Mouse (Mus musculus): ENCODE data around the gene Ptgis. TPM values are rescaled to one million over a fixed set of nuclear protein-coding genes. Genes with fewer than 3 reads are reported as not detected.

The Ptgis gene
- total RNA-seq, 1 experiment from 2014 or later, result 24.9 TPM

DNA sequence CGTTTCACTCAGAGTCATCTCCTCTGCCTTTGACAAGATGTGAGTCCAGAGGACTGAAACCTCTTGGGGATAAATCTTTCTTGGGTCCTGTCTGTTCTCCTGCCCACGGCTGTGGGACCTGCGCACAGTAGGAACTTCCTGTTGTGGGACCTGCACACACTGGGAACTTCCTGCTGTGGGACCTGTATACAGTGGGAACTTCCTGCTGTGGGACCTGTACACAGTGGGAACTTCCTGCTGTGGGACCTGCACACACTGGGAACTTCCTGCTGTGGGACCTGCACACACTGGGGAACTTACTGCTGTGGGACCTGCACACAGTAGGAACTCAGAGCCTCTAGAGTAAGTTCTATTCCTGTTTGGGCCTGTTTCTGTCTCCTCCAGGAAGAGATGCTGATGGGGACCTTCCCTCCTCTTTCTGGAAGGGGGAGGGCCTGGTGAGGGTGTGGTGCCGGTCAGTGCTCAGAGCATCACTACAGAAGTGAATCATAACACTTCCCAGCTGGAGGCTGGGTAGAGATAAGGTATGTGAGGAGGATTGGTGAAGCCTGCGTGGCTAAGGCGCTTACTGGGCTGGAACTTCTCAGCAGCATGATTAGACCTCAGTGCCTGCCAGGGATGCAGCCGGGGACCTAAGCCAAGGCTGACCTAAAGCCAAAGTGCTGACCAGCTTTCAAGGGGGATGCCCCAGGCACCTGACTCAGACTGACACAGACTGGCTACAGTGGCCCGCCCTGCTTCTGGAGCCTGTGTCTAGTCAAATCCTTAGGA lies 22.8 kb upstream of the Ptgis start:
- no peak for DNase-seq

DNA sequence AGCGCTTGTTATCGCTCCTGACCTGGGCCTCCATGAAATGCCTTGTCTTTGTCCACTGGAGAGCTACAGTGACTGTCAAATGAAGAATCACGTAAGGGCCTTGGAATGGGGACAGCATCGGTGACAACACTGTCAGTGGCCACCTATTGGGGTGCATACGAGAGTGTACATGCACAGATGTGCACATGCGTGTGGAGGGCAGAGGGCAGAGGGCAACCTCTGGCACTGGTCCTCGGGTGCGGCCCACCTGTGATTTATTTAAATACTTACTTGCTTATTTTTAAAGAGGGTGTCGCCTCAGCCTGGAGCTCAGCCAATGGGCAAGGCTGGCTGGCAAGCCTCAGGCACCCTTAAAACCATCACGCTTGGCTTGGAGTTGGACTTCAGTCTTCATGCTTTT lies 22.0 kb upstream of the Ptgis start:
- no peak for DNase-seq

DNA sequence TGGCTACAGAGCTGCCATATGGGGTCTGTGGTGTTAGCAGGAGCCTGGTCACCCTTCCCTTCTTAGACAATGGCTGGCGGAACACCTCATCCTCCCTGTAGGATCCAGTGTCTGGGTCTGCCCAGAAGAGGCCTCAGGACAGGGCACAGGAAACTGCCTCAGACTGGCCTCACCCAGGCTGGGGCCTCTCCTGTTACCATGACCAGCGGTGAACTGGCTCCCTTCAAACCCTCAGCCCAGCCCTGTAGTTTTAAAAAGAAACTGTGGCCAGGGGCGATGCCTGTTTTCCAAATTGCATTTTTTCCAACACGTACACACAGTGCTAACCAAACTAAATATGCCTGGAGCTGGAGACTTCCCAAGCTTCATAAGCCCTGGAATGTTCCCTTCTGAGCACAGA lies 20.7 kb upstream of the Ptgis start:
- DNase-seq, result no peak

DNA sequence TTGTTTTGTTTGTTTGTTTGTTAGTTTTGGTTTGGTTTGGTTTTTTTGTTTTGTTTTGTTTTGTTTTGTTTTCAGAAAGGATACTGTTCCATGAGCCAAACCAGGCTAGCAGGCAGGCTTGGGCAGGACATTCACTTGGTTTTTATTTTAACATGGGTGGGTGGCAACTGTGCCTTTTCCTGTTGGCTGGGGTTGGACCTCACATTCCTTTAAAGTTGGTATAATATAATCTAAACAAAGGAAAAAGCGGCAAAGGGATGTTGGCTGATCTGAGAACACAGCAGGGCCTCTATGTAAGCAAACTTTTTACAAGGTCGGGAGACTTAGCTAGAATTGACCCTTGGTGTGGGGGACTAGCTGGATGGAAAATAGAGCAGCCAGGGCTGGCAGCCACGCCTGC lies 17.4 kb upstream of the Ptgis start:
- DNase-seq, result no peak

DNA sequence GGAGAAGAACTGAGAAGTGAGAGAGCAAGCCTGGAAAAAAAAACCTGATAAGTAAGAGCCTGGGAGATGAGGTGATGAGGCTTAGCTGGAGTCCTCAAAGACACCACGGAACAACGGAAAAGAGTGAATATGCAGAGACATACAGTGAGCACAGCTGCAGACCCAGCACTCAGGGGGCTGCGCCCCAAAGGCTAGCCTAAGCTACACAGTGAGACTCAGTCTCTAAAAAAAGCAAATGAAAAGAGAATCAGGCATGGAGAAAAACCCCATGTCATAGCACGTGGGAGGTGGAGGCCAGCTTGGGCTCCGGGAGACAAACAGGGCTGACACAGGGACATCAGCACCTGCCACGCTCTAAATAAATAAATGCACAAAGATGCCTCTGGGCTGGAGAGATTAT lies 14.4 kb upstream of the Ptgis start:
- no peak for DNase-seq

DNA sequence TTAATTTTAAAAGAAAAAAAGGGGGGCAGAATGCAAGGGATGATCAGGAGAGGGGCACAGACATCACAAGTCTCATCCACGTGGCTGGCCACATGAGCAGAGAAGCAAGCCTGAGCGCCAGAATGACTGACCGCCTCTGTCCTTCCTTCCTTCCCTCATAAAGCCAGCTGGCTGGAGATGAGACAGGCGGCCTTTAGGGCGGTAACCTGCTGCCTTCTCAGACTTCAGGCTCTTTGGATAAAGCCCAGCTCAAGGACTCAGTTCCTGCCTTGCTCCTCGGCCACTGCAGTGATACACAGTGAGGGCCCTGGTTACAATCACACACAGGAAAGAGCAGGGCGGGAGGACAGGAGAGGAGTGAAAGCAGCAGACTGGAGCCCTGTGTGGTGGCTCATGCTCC lies 13.8 kb upstream of the Ptgis start:
- peak; percentile 74 for DNase-seq

DNA sequence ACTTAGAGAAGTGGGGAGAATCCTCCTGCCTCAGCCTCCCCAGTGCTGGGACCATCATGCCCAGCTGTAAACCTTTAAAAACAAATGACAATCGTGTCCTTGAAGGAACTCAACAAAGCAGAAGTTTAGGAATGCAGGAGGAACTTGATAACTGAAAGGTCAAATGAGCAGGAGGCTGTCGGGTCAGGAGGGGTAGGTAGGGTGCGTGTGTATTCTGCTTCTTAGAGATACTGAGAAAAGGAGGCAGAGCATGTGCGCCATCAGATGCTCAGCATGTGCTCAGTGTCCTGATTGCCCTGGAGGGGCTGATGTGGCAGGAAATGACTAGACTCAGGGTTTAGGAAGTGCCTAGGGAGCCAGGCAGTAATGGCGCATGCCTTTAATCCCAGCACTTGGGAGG lies 13.1 kb upstream of the Ptgis start:
- DNase-seq, result no peak

DNA sequence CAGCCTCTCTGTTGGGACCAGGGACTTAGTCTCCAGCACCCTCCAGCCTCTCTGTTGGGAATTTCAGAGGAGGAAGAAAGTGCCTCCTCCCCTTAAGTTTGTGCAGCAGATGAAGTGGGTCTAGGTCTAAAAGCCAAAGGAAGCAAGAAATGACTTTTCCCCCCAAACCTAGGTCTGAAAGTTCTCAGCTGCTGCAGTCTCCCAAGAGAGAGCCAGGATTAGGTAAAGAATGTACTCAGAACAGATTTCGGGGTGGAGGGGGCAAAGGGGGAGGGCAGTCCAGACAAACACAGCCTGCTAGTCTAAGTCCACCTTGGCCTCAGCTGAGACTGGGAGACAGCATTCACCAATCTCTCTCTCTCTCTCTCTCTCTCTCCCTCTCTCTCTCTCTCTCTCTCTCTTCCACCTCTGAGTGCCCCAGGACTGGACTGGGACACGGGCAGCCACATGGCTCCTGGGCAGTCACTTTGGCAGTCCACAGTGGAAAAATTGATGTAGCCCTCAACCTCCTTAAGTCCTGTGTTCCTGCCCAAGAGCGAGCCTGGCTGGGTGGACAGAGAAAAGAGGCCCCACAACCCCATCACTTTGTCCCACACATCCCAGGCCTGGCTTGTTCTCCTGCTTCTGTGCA lies 11.8 kb upstream of the Ptgis start:
- DNase-seq, result no peak

DNA sequence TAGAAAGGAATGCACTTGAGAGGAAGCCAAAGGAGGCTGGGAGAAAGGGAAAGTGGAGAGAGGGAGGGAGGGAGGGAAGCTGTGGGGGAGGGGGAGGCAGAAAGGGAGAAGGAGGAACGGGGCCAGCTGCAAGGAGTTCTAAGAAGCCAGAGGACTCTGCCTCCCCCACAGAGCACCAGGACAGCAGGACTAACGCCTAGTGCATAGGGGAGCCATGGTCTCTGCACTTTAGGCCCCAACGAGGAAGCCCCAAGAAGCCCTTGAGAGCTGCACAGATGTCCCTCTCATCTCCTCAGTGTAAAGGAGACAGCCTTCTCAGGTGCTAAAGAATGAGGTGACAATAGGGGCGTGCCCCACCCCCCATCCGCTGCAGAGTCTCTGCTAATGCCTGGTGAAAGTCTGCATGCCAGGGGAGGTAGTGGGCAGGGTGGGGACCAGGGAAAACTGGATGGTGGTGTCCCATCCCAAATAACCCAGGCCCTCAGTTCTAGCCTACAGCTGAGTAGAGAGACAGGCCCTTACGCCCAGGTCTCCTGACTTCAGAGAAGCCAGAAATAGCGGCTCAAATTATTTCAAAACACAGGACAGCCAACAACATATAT lies 10.4 kb upstream of the Ptgis start:
- peak; percentile 49 for DNase-seq

DNA sequence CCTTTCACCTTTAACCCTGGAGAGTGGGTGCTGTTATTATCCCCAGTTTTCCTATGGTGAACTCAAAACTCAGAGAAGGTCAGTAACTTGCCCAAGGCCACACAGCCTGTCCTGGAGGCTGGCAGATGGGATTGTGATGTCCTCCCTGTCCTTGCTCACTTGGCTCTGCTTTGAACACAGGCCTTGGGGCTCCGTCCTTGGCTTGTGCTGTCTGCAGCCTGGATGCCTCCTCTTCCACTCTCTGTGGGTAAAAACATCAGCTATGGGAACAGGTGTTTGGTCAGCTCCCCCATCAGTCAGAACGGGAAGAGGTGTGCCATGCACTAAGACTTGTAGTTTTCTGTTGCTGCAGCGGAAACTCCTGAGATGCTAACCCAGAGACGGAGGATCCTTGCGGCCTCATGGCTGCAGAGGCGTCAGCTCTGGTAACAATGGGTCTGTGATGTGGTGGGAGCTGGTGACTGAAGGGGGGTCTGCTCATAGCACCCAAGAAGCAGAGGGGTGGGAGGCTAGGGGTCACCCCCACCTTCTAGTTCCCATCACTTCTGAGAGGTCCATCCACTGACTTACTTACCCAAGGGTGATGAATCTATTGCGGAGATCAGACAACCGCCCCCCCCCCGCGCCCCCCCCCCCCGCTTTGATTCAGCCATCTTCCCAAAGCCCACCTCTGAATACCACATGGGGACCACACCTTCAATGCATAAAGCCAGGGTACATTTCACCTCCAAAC lies 9.8 kb upstream of the Ptgis start:
- peak; percentile 59 for DNase-seq

DNA sequence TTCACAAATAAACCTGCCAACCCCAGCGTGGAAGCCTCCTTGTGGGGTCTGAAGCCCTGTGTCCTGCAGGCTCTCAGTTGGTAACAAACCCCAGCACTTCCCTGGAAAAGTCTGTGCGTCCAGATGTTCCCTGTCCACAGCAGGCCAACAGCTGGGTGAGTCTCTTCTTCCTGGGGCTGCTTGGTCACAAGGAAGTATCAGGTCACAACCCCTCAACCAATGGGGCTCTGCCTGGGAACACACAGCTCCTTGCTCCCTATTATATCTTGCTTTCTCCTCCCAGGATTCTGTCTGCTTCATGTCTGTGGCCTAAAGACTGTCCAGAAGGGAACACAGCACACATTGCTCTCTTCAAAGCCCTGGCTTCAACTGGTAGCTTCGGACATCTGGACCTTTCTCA lies 9.2 kb upstream of the Ptgis start:
- DNase-seq, result no peak

DNA sequence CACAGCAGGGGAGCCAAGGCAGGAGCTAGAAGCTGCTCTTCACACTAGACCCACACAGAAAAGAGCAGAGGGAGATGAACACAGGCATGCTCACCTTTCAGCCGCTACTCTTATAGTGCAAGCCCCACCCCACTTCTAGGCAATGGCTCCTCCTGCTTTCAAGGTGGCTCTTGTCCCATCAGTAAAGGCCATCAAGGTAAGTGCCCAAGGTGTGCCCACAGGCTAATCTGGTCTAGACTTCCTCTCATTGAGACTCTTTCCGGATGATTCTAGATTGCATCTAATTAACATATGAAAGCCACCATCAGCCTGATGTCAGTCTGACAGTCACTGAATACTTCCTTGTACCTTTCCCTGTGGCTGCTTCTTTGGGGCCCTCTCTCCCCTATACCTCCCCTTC lies 7.4 kb upstream of the Ptgis start:
- no peak for DNase-seq

DNA sequence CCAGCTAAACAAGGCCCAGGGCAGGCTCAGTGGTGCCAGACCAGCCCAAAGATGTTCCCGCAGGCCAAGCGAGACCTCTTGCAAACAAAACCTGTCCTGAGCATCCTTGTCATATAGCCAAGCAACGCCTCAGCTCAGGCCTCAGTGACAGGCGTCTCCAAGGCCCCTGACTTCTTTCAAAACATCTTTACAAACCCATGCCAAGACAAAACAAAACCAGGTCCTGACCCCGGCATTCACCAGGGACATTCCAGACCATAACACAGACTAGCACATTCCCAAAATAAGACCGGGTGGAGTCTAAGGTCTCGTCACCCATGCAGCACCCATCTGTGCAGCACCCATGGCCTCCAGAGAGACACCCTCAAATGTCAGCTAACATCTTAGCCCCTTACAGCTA lies 6.3 kb upstream of the Ptgis start:
- DNase-seq, result no peak

DNA sequence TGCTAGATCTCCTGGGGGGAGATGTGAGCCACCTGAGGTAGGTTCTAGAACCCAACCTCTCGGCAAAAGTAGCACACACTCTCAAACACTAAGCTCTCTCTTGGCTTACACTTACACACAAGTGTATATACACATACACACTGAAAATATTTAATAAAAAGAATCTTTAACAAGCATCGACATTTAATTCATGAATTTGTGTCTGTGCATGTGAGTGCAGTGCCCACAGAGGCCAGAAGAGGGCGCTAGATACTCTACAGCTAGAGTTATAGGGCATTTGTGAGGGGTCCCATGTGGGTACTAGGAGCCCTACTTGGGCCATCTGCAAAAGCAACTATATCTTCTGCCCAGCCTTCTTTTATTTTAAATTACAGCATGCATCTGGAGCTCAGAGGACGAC lies 4.5 kb upstream of the Ptgis start:
- DNase-seq, result no peak

DNA sequence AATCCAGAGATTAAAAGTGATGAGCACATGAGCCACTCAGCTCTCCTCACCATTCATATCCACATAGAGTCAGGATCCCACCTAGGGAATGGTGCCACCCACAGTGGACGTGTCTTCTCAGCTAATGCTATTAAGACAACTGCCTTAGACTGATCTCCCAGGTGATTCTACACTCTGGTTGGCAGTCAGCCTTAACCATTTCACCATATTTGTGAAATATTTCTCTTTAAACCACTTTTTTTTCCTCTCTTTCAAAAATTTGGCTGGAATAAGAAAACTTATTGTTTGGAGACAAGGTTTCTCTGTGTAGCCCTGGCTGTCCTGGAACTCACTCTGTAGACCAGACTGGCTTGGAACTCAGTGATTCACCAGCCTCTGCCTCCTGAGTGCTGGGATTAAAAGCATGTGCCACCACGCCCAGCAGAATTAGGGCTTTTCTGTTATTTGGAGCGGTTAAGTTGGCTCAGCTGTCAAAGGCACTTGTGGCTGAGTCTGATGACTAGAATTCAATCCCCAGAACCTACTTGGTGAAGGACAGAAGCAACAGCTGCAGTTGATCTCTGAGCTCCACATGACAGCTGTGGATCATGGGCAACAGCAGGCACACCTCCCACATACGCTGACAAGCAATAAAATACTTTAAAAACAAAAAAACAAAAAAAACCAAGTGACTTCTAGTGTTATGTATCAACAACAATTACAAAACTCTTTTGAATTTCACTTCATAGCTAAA lies 3.6 kb upstream of the Ptgis start:
- DNase-seq, result no peak

DNA sequence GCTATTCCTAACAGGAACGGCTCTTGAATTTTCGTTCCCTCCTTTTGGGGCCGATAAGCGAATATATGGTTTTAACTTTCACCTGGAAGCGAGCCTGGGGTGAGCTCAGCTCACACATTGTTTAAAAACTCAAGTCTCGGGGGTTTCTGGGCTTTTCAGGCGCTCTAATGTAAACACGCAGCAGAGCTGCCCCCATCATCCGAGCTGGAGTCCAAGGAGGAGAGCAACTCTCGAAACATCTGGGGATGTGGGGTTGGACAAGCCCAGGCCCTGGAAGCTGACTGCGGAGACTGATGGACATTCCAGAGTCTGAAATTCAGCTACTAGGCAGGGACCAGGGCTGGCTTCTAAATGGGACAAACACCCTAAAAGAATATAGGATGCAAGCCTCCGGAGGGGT lies 1.1 kb downstream of the Ptgis start:
- DNase-seq, result no peak

DNA sequence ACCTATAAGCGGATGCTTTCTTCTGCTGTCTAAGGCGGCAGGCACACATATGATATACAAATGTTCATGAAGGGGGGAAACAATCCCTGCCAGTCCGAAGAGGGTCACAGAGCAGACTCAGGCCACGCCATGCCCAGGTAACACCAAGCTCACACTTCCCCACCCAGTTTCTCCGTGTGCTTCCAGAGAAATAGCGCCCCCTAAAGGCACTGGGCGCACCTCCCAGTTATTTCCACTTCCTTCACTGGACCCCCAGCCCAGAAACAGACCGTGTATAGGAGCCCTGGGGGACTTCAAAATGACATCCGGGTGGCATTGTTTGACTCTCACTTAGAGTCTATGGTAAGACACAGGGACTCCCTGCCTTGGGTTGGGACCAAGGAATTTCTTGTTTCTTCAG lies 3.2 kb downstream of the Ptgis start:
- DNase-seq, result no peak

DNA sequence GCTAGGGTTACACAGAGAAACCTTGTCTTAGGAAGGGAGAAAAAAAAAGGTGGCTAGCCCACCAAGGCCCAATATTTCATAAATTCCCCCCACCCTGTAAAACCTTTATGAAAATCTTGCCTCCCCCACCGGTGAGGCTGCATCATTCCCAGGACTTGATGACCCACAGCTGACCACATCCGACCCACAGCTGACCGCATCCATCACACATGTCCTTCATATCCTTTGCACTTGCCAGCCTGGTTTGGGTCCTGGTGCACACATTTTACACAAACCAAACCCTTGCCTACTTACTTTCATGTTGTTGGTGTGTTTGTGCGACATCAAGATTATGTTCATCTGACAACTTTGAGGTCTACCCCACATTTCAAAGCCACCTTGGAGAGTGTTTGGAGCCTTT lies 4.2 kb downstream of the Ptgis start:
- no peak for DNase-seq

DNA sequence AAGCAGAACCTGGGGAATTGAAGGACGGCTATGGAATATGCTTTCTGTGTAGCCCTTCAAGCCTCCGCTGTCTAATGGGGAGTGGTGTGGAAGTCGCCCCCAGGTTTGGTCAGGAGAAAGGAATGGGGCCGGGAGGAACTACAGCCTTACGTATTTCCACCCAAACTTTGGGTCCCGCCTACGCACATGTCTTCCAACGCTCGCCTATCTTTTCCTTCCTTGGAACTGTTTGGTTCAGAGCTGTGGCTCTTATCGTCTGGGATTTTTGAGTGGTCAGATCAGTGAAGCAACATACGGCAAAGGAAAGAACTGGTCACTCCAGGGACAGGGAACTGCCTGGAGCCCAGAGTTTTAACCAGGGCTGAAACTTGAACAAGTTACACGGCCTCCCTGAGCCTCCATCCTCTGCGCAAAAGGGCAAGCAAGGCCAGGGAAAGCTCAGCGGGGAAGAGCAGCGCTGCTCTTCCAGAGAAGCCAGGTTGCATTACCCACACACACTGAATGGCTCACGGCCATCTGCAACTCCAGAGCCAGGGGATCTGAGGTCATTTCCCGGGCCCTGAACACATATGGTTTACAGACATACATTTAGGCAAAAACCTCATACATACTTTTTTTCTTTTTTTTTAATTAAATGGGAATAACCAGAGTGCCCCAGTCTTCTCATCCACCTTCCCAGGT lies 4.9 kb downstream of the Ptgis start:
- no peak for DNase-seq

DNA sequence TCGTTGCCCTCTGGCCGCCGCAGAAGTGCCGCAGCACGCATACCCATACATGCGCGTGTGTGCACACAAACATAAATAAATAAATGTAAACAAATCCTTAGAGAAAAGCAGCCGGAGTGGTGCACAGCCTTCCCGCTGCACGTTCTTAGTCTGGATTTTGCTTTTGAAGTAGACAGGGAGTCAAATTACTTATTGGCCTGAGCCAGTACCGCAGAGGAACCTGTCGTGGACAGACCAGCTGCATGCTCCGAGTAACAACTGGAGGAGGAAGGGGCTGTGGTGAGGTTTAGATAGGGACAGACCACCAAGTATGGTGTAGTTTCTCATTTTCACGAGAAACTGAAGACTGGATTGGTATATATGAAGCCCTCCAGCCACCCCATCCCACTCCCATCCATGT lies 6.6 kb downstream of the Ptgis start:
- DNase-seq, result no peak

DNA sequence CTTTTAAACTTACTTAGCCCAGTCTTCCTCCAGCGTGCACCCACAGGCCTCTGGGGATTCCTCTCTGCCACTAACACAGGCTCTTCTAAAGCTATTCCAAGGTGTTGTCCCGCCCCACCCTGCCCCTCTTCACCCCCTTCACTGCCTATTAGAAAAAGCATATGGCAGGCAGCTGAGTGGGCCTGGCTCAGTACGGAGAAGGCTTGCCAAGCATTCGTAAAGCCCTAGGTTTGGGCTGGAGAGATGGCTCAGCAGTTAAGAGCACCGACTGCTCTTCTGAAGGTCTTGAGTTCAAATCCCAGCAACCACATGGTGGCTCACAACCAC lies 7.4 kb downstream of the Ptgis start:
- no peak for DNase-seq

Data from adrenal gland, postnatal 25 days (tissue).